Mouse (Mus musculus): ENCODE measurements around the gene Marf1. TPM values are rescaled to one million over a fixed set of nuclear protein-coding genes. Genes with fewer than 3 reads are reported as not detected.
A peak's percentile ranks its signal among the peaks of the same experiment; 100 is the strongest.
"Not testable (repeated sequence)": the region's sequence is repeated elsewhere in the genome, so short reads cannot be mapped to it uniquely, and the experiment has no call there.

The Marf1 gene
- polyA plus RNA-seq, 1 experiment: 31.7 TPM

DNA sequence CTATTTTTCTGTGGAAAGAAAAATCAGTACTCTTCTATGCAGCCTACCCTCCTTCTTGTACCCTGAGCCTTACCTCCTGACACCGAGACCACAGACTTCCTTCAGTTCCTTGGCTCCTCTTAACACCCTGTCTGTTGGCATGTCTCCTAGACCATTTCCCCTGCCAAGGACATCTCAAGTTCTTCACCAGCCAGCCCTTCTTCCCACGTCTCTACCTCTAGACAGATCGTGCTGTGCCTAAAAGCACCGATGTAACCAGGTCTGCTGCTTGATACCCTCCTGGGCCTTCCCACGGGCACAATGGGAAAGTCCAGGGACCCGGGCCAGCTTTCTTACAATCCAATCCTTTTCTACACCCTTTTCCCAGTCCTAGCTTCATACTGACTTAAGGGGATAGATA, 57.3 kb downstream of the Marf1 start:
- 77% methylated on average over 6 of the region's 6 CpGs for WGBS
- TF ChIP-seq CTCF (IDR thresholded peaks at IDR 0.05; ENCODE audit: borderline replicate concordance, control insufficient read depth, extremely low read depth, insufficient read depth, low read length, poor library complexity): no peak
- no peak for TF ChIP-seq POLR2A (IDR thresholded peaks at IDR 0.05; ENCODE audit: control insufficient read depth, extremely low read depth, insufficient read depth, low read length, poor library complexity)

DNA sequence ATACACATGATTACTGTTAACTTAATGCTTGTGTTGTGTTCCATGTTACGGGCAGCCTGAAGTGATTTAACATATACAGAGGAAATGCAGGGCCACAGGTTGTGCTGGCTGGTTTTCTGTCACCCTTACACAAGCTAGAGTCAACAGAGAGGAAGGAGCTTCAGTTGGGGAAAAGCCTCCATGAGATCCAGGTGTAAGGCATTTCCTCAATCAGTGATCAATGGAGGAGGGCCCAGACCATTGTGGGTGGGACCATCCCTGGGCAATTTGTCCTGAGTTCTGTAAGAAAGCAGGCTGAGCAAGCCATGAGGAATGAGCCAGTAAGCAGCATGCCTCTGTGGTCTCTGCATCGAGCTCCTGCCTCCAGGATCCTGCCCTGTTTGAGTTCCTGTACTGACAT, 71.4 kb downstream of the Marf1 start:
- no peak overlapping the region for H3K27ac ChIP-seq (ENCODE audit: control insufficient read depth, insufficient read depth, low read length)
- no peak overlapping the region for H3K4me3 ChIP-seq (ENCODE audit: control insufficient read depth, insufficient read depth, low read length)
- H3K36me3 ChIP-seq (ENCODE audit: control insufficient read depth, insufficient read depth, low read length): no peaks in the 10 kb centered on the region
- DNase-seq: no peak
- no peaks in the 10 kb centered on the region for H3K4me1 ChIP-seq (replicated peaks; ENCODE audit: control insufficient read depth, insufficient read depth, low read length)
- WGBS: 82% methylated on average over 2 of the region's 2 CpGs
- no peaks in the 10 kb centered on the region for H3K27me3 ChIP-seq (ENCODE audit: control insufficient read depth, insufficient read depth, low read length)
- TF ChIP-seq POLR2A (IDR thresholded peaks at IDR 0.05; ENCODE audit: control insufficient read depth, extremely low read depth, insufficient read depth, low read length, poor library complexity) (no peak), CTCF (IDR thresholded peaks at IDR 0.05; ENCODE audit: borderline replicate concordance, control insufficient read depth, extremely low read depth, insufficient read depth, low read length, poor library complexity) (no peak)

More for the DNA sequence above, 57.3 kb downstream of the Marf1 start:
- Histone ChIP-seq H3K4me3 (ENCODE audit: control insufficient read depth, insufficient read depth, low read length) (no peak overlapping the region), H3K36me3 (ENCODE audit: control insufficient read depth, insufficient read depth, low read length) (peaks cover 15% of the 10 kb centered on the region), H3K4me1 (replicated peaks; ENCODE audit: control insufficient read depth, insufficient read depth, low read length) (no peaks in the 10 kb centered on the region), H3K27me3 (ENCODE audit: control insufficient read depth, insufficient read depth, low read length) (no peaks in the 10 kb centered on the region), H3K27ac (ENCODE audit: control insufficient read depth, insufficient read depth, low read length) (no peak overlapping the region)
- no peak for DNase-seq

DNA sequence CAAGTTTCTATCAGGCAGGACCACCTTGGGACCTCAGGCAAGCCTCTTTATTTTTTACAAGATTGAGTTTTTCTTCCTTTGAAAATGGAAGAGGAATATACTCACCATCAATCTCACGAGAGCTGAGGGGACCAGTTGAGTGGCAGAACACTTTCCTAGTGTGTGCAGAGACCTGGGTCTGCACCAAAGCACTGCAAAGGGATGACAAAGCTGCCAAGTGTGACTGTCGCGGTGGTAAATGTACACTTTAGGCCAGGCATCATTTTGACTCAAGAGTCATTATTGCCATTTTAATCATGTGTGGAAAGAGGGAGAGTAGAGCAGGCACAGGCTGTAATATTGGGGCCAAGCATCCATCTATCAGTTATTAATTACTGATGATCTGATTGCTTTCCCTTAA, 73.9 kb downstream of the Marf1 start:
- Histone ChIP-seq H3K4me3 (ENCODE audit: control insufficient read depth, insufficient read depth, low read length) (no peak overlapping the region), H3K36me3 (ENCODE audit: control insufficient read depth, insufficient read depth, low read length) (no peaks in the 10 kb centered on the region), H3K27ac (ENCODE audit: control insufficient read depth, insufficient read depth, low read length) (no peak overlapping the region), H3K4me1 (replicated peaks; ENCODE audit: control insufficient read depth, insufficient read depth, low read length) (no peaks in the 10 kb centered on the region), H3K27me3 (ENCODE audit: control insufficient read depth, insufficient read depth, low read length) (no peaks in the 10 kb centered on the region)
- 98% methylated on average over 3 of the region's 3 CpGs for WGBS
- TF ChIP-seq CTCF (IDR thresholded peaks at IDR 0.05; ENCODE audit: borderline replicate concordance, control insufficient read depth, extremely low read depth, insufficient read depth, low read length, poor library complexity): no peak
- TF ChIP-seq POLR2A (IDR thresholded peaks at IDR 0.05; ENCODE audit: control insufficient read depth, extremely low read depth, insufficient read depth, low read length, poor library complexity): no peak
- DNase-seq: no peak

DNA sequence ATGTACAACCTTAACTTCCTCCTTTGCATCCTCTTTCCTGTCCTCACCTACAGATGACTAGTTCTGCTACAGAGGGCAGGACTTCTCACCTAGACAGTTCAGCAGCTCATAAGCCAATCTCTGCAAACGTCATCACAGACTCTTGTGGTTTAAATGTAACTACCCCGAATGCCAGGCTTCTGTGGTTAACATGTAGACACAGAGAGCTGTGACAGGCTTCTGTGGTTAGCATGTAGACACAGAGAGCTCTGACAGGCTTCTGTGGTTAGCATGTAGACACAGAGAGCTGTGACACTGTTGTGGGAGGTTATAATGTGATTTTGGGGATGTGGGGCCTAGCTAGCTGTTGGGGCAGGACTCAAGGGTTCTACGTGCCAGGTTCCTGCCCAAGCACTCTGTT, 74.9 kb downstream of the Marf1 start:
- 5% methylated on average over 3 of the region's 3 CpGs for WGBS
- no peaks in the 10 kb centered on the region for H3K27me3 ChIP-seq (ENCODE audit: control insufficient read depth, insufficient read depth, low read length)
- H3K4me1 ChIP-seq (replicated peaks; ENCODE audit: control insufficient read depth, insufficient read depth, low read length): no peaks in the 10 kb centered on the region
- H3K27ac ChIP-seq (ENCODE audit: control insufficient read depth, insufficient read depth, low read length): peak overlapping the region; percentile 49; the same call in 1 of the 2 replicates
- peak; percentile 16 for DNase-seq
- no peaks in the 10 kb centered on the region for H3K36me3 ChIP-seq (ENCODE audit: control insufficient read depth, insufficient read depth, low read length)
- no peak for TF ChIP-seq POLR2A (IDR thresholded peaks at IDR 0.05; ENCODE audit: control insufficient read depth, extremely low read depth, insufficient read depth, low read length, poor library complexity)
- no peak for TF ChIP-seq CTCF (IDR thresholded peaks at IDR 0.05; ENCODE audit: borderline replicate concordance, control insufficient read depth, extremely low read depth, insufficient read depth, low read length, poor library complexity)
- no peak overlapping the region for H3K4me3 ChIP-seq (ENCODE audit: control insufficient read depth, insufficient read depth, low read length)

DNA sequence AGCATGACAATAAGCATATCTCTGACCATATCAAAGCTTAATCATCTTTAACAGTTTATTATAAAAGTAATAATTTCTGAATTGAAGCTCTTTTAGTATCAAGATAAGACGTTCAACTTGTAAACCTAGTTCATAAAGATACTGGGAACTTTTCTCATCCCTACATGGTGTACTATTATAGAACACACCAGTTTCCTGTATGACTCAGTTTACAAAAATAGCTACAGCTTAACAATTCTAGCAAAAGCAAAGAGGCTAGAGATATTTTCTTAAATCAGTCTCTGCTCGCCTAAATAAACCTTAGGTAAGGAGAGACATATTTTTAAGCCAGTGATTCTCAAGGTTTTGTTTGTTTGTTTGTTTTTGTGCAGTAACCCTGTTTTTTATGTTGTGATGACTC, 80.2 kb downstream of the Marf1 start:
- H3K27me3 ChIP-seq (ENCODE audit: control insufficient read depth, insufficient read depth, low read length): no peaks in the 10 kb centered on the region
- TF ChIP-seq POLR2A (IDR thresholded peaks at IDR 0.05; ENCODE audit: control insufficient read depth, extremely low read depth, insufficient read depth, low read length, poor library complexity) (no peak), CTCF (IDR thresholded peaks at IDR 0.05; ENCODE audit: borderline replicate concordance, control insufficient read depth, extremely low read depth, insufficient read depth, low read length, poor library complexity) (no peak)
- no peaks in the 10 kb centered on the region for H3K4me1 ChIP-seq (replicated peaks; ENCODE audit: control insufficient read depth, insufficient read depth, low read length)
- H3K4me3 ChIP-seq (ENCODE audit: control insufficient read depth, insufficient read depth, low read length): no peak overlapping the region
- WGBS: 88% methylated on average over 2 of the region's 2 CpGs
- H3K27ac ChIP-seq (ENCODE audit: control insufficient read depth, insufficient read depth, low read length): no peak overlapping the region
- no peak for DNase-seq
- no peaks in the 10 kb centered on the region for H3K36me3 ChIP-seq (ENCODE audit: control insufficient read depth, insufficient read depth, low read length)

DNA sequence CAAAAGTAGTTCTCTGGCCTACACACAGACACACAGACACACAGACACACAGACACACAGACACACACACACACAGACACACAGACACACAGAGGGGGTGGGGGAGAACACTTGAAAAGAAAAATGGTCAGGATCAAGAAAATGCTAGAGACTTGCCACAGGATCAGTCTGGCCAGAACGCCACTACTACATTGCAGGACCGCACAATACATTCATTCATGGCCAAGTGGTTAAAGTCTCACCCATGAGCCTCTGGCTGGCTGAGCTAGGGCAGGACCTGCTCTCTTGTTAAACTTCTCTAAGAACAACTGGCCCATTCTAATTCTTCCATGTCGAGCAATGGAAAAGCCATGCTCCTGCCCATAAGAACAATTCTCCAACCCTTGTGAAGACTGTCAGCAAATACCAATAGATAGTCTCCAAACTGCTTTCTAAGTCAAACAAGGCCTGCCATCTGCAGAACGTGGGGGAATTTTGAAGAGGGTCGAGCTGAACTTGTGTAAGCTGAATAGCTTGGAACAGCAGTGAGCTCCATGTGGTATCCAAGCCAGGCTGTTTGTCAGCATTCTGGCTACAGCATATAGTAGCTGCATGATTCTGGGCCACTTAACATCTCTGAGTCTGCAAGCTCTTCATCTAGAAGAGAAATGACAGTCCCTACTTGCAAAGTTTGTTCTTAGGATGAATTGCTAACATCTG, 92.5 kb downstream of the Marf1 start:
- no peak for TF ChIP-seq CTCF (IDR thresholded peaks at IDR 0.05; ENCODE audit: borderline replicate concordance, control insufficient read depth, extremely low read depth, insufficient read depth, low read length, poor library complexity)
- no peak for DNase-seq
- H3K4me3 ChIP-seq (ENCODE audit: control insufficient read depth, insufficient read depth, low read length): no peak overlapping the region
- no peaks in the 10 kb centered on the region for H3K36me3 ChIP-seq (ENCODE audit: control insufficient read depth, insufficient read depth, low read length)
- no peaks in the 10 kb centered on the region for H3K4me1 ChIP-seq (replicated peaks; ENCODE audit: control insufficient read depth, insufficient read depth, low read length)
- no peak overlapping the region for H3K27ac ChIP-seq (ENCODE audit: control insufficient read depth, insufficient read depth, low read length)
- WGBS: 85% methylated on average over 5 of the region's 5 CpGs
- no peaks in the 10 kb centered on the region for H3K27me3 ChIP-seq (ENCODE audit: control insufficient read depth, insufficient read depth, low read length)

DNA sequence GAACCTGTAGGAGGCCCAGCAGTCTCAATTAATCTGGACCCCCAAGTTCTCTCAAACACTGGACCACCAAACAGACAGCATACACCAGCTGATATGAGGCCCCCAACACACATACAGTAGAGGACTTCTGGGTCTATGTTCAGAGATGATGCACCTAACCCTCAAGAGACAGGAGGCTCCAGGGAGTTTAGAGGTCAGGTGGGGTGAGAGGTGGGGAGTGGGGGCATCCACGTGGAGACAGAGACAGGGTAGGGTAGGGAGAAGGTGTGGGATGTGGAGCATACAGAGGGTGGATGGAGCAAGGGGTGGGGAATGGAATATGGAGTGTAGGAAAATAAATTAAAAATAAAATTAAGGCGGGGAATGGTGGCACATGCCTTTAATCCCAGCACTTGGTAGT, 94.5 kb downstream of the Marf1 start:
- H3K36me3 ChIP-seq (ENCODE audit: control insufficient read depth, insufficient read depth, low read length); H3K4me3 ChIP-seq (ENCODE audit: control insufficient read depth, insufficient read depth, low read length): not testable (repeated sequence)
- WGBS: 88% methylated on average over 2 of the region's 2 CpGs

DNA sequence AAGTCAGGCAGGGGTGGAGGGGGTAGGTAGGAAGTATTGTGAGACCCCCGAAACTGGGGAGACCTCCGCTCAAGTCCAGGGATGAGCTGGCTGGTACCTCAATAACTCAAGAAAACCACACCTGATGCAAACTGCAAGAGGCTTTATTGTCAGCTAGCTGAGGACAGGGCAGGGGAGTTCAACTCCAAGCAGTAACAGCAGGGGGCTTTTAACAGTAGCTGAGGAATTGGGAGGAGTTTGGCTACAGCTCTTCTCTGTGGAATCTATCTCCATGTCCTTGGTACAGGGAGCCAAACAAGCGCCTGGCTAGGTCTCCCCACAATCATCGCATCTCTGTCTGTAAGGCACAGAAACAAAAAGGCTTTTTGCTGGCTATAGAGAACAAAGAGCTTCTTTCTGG, 96.6 kb downstream of the Marf1 start:
- not testable (repeated sequence) for DNase-seq; H3K27ac ChIP-seq (ENCODE audit: control insufficient read depth, insufficient read depth, low read length); H3K27me3 ChIP-seq (ENCODE audit: control insufficient read depth, insufficient read depth, low read length); H3K36me3 ChIP-seq (ENCODE audit: control insufficient read depth, insufficient read depth, low read length); H3K4me3 ChIP-seq (ENCODE audit: control insufficient read depth, insufficient read depth, low read length); H3K4me1 ChIP-seq (replicated peaks; ENCODE audit: control insufficient read depth, insufficient read depth, low read length)
- WGBS: 94% methylated on average over 4 of the region's 4 CpGs

More for the DNA sequence above, 94.5 kb downstream of the Marf1 start:
- not testable (repeated sequence) for H3K27me3 ChIP-seq (ENCODE audit: control insufficient read depth, insufficient read depth, low read length); DNase-seq; H3K4me1 ChIP-seq (replicated peaks; ENCODE audit: control insufficient read depth, insufficient read depth, low read length); H3K27ac ChIP-seq (ENCODE audit: control insufficient read depth, insufficient read depth, low read length)
